11 mouse cellular contexts compared by ENCODE assay signal in the genomic region with DNA sequence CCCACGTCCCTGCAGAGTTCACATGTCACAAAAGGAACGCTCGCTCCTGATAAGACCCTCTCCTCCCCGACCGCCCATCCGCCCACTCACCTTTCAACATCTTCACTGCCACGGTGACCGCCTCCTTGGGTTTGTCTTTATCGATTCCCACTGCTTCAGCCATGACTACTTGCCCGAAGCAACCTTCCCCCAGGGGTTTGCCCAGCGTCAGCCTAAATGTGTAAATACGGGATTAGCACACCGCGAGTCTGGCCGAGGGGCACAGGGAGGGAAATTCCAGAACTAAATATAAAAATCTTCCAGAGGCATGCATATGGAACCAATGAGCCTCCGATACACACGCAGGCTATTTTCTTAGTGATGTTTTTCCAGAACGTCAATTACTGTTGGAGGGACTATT.
DNase-seq lines count a peak whose midpoint lies in the region; ATAC-seq lines count a peak whose summit lies in the region.
"Had no signal": no experiment of that assay in that cellular context is flagged by ENCODE, and none has a peak within 500 bp of the region (broad histone marks: within the 10 kb centered on the region; RNA-seq: fewer than 3 reads in every experiment).

No protein-coding gene starts in this region.

- 17% methylated on average over 18 of the region's 18 CpGs for WGBS in kidney, embryonic 14.5 days
- WGBS in liver, embryonic 12.5 days (ENCODE audit: insufficient replicate concordance), result 26% methylated on average over 18 of the region's 18 CpGs

- H3K9ac ChIP-seq in kidney, embryonic 14.5 days (ENCODE audit: low read depth, low read length), result no peak overlapping the region
- no peak overlapping the region for H3K9ac ChIP-seq in liver, embryonic 12.5 days

- no peak overlapping the region for H3K4me2 ChIP-seq in kidney, embryonic 14.5 days (replicated peaks; ENCODE audit: low read depth, low read length)
- H3K4me2 ChIP-seq in liver, embryonic 12.5 days, result 0 out of 2 replicates have a peak overlapping the region, but pooled peaks have one; percentile 14

- H3K9me3 ChIP-seq in kidney, embryonic 14.5 days (ENCODE audit: control insufficient read depth, low read length), result 0 out of 2 replicates have a peak, but pooled peaks cover 3% of the 10 kb centered on the region
- H3K9me3 ChIP-seq in liver, embryonic 12.5 days (replicated peaks), result no peaks in the 10 kb centered on the region

- no peaks in the 10 kb centered on the region for H3K27me3 ChIP-seq in kidney, embryonic 14.5 days (ENCODE audit: control insufficient read depth, insufficient read depth, low read length)
- no peaks in the 10 kb centered on the region for H3K27me3 ChIP-seq in liver, embryonic 12.5 days (replicated peaks)

- H3K27ac ChIP-seq in kidney, embryonic 14.5 days (ENCODE audit: low read depth, low read length), result 0 out of 2 replicates have a peak overlapping the region, but pooled peaks have one; percentile 21
- H3K27ac ChIP-seq in liver, embryonic 12.5 days, result no peak overlapping the region

- DNase-seq in kidney, postnatal 14 days, result no peak
- DNase-seq in forelimb bud, embryonic 11.5 days (ENCODE audit: low read depth, low spot score), result peak; percentile 62
- peak; percentile 18 for DNase-seq in retina, postnatal 1 day
- no peak for DNase-seq in testis, postnatal 10 days (ENCODE audit: low spot score)
- DNase-seq in layer of hippocampus, postnatal 10 days (ENCODE audit: low spot score in 2 of 2), result no peak
- no peak for DNase-seq in frontal cortex, postnatal 14 days (ENCODE audit: low spot score in 2 of 2)
- DNase-seq: adrenal gland, adult 2 months; cerebellum, postnatal 10 days; layer of hippocampus, postnatal 36 days had no signal

- peaks cover 67% of the 10 kb centered on the region for H3K36me3 ChIP-seq in kidney, embryonic 14.5 days (ENCODE audit: control insufficient read depth, insufficient read depth, low read length)
- H3K36me3 ChIP-seq in liver, embryonic 12.5 days, result peaks cover 23% of the 10 kb centered on the region

- peaks cover 5% of the 10 kb centered on the region; the same call in 1 of the 2 replicates for H3K4me1 ChIP-seq in kidney, embryonic 14.5 days (ENCODE audit: control insufficient read depth, insufficient read depth, low read length)
- peaks cover 4% of the 10 kb centered on the region; the same call in 1 of the 2 replicates for H3K4me1 ChIP-seq in liver, embryonic 12.5 days

- H3K4me3 ChIP-seq in kidney, embryonic 14.5 days (ENCODE audit: low read length), result no peak overlapping the region
- H3K4me3 ChIP-seq in liver, embryonic 12.5 days, result no peak overlapping the region; the same call in 1 of the 2 replicates

- no peak for ATAC-seq in kidney, embryonic 14.5 days (ENCODE audit: low FRiP score, low TSS enrichment)
- no peak for ATAC-seq in liver, embryonic 12.5 days

Comparison
In these comparisons a context has a peak if more than half of its experiments do, and no peak if none do; other contexts are left out.
1. DNase-seq: peak in forelimb bud, embryonic 11.5 days (single experiment) and retina, postnatal 1 day (single experiment); none in kidney, postnatal 14 days (single experiment), testis, postnatal 10 days (single experiment), layer of hippocampus, postnatal 10 days (0 of 2) and frontal cortex, postnatal 14 days (0 of 2).